Mouse (Mus musculus) hindbrain, embryonic 12.5 days (tissue): Measurements from ENCODE around the gene Ubac2. TPM values are rescaled to one million over a fixed set of nuclear protein-coding genes. Genes with fewer than 3 reads are reported as not detected.
A peak's percentile ranks its signal among the peaks of the same experiment; 100 is the strongest.
"Not testable (repeated sequence)": the region's sequence is repeated elsewhere in the genome, so short reads cannot be mapped to it uniquely, and the experiment has no call there.

Experiments used
- ATAC-seq: fragments of 200-750 bp; cut with Nextera tagmentation; 2 replicates; pipeline ENCODE4 v1.8.0; 2017; ENCODE audit warnings: moderate TSS enrichment; ENCODE audit not compliant: low FRiP score
- H3K27ac ChIP-seq: fragments of 300-500 bp; sonication (generic); 2 replicates; pipeline ENCODE4 v1.5.1; 2016; ENCODE audit warnings: mild to moderate bottlenecking
- H3K27me3 ChIP-seq: fragments of 300-500 bp; sonication (generic); 2 replicates; pipeline ENCODE4 v1.6.1; 2016; ENCODE audit warnings: mild to moderate bottlenecking
- H3K36me3 ChIP-seq: fragments of 300-500 bp; sonication (generic); 2 replicates; pipeline ENCODE4 v1.6.1; 2016; ENCODE audit warnings: mild to moderate bottlenecking
- H3K4me1 ChIP-seq: fragments of 300-500 bp; sonication (generic); 2 replicates; pipeline ENCODE4 v1.6.1; 2016
- H3K4me2 ChIP-seq: fragments of 300-500 bp; sonication (generic); replicated peaks from 2 replicates; pipeline ENCODE4 v1.6.1; 2016; ENCODE audit warnings: mild to moderate bottlenecking
- H3K4me3 ChIP-seq: fragments of 300-500 bp; sonication (generic); 2 replicates; pipeline ENCODE4 v1.5.1; 2016; ENCODE audit warnings: mild to moderate bottlenecking
- H3K9ac ChIP-seq: fragments of 300-500 bp; sonication (generic); 2 replicates; pipeline ENCODE4 v1.6.1; 2016; ENCODE audit warnings: mild to moderate bottlenecking, moderate library complexity
- H3K9me3 ChIP-seq: fragments of 300-500 bp; sonication (generic); replicated peaks from 2 replicates; pipeline ENCODE4 v1.6.1; 2016; ENCODE audit warnings: mild to moderate bottlenecking
- WGBS: fragments of 180-500 bp; shearing (Covaris S2); methylation state at CpG from one replicate; pipeline ENCODE4 v1.1.7; 2016; 5-methylcytosine and 5-hydroxymethylcytosine counted together
- polyA plus RNA-seq: library from polyadenylated mRNA; unstranded; fragments of >200 nt; fragmentation: Nextera tagmentation; extraction: Ambion mirVana; gene quantifications from 2 replicates; pipeline ENCODE4 v1.2.1, GENCODE M21; 2016

Gene Ubac2
- polyA plus RNA-seq, 1 experiment from 2014 or later = 60.0 TPM

DNA sequence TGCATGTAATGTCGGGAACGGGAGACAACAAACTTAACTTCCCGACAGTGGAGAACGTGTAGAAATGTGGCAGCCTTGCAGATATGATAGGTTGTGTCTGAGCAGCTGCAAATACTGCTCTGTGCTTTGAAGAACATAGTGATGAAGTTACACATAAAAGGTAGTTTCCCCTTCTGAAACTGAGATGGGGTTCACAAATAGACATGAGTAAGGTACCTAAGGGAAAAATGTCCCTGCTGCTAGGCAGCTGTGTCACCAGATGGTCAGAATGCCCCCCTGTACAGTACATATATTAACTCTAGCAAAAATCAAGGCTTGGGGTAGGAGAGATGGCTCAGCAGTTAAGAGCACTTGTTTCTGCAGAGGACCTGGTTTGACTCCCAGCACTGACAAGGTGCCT lies 4.8 kb upstream of the Ubac2 start:
- no peak for ATAC-seq
- H3K27me3 ChIP-seq = no peaks in the 10 kb centered on the region
- H3K4me3 ChIP-seq = no peak overlapping the region
- no peaks in the 10 kb centered on the region for H3K36me3 ChIP-seq
- H3K27ac ChIP-seq = no peak overlapping the region
- WGBS = 90% methylated on average over 4 of the region's 4 CpGs
- H3K4me2 ChIP-seq = no peak overlapping the region
- H3K9me3 ChIP-seq = no peaks in the 10 kb centered on the region
- peaks cover 4% of the 10 kb centered on the region; the same call in 1 of the 2 replicates for H3K4me1 ChIP-seq
- no peak overlapping the region for H3K9ac ChIP-seq

DNA sequence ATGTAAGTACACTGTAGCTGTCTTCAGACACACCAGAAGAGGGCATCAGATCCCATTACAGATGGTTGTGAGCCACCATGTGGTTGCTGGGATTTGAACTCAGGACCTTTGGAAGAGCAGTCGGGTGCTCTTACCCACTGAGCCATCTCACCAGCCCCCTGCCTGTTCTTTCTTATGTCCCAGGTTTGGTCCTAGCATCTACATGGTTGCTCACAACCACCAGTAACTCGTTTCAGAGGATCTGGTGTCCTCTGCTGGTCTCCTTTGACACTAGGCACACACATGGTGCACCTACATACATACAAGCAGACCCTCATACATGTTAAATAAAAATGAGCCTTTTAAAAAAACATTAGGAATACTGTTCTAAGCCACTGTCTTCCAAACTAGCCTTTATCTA lies 2.2 kb upstream of the Ubac2 start:
- ATAC-seq, H3K36me3 ChIP-seq, H3K4me3 ChIP-seq, H3K27me3 ChIP-seq, H3K9ac ChIP-seq, H3K9me3 ChIP-seq, H3K4me2 ChIP-seq, H3K27ac ChIP-seq: not testable (repeated sequence)
- peaks cover 17% of the 10 kb centered on the region for H3K4me1 ChIP-seq
- WGBS = 74% methylated on average over 2 of the region's 2 CpGs

DNA sequence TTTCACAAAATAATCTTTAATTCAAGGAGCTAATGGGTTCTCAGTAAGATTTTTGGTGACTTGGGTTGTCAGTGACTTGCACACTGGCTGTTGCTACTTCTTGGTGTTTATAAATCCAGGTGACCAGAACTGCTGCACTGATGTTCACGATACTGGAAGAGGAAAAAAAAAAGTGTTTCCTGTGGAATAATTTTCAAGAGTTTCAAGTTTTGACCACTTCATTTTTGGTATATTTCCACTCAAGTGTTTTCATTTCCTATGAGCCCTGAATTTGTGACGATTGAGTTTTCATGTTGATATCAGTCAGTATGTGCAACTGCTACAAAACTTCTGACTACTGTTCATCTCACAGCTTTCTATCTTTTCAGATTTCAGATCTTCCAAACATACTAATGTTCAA lies 1.6 kb upstream of the Ubac2 start:
- H3K9me3 ChIP-seq = no peaks in the 10 kb centered on the region
- H3K27ac ChIP-seq = no peak overlapping the region
- no peak for ATAC-seq
- H3K4me3 ChIP-seq = no peak overlapping the region
- peaks cover 17% of the 10 kb centered on the region for H3K4me1 ChIP-seq
- H3K36me3 ChIP-seq = 0 out of 2 replicates have a peak, but pooled peaks cover 4% of the 10 kb centered on the region
- 97% methylated on average over 2 of the region's 2 CpGs for WGBS
- no peak overlapping the region for H3K4me2 ChIP-seq
- no peaks in the 10 kb centered on the region for H3K27me3 ChIP-seq
- no peak overlapping the region for H3K9ac ChIP-seq

DNA sequence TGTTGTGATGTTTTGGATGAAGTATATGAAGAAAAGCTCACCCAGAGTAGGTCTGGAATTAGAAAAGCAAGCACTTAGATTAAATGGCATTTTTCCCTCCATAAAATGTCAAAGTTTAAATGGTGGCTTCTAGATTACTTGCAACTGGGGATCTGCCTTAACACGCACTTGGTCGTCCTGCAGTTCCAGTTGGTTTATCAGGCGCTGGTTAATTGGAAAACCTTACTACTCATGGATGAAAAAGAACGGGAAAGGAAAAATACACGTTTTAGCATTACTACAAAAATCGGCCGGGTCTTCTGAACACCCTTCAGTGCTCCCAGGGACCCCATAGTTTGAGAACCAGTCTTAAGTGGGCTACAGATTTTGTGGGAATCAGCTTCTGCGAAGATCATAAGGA lies 780 bp upstream of the Ubac2 start:
- Histone ChIP-seq H3K9ac (peak overlapping the region; percentile 57), H3K4me1 (peaks cover 17% of the 10 kb centered on the region), H3K4me3 (peak overlapping the region; percentile 72), H3K36me3 (0 out of 2 replicates have a peak, but pooled peaks cover 4% of the 10 kb centered on the region), H3K9me3 (no peaks in the 10 kb centered on the region), H3K4me2 (peak overlapping the region; percentile 94), H3K27me3 (no peaks in the 10 kb centered on the region), H3K27ac (peak overlapping the region; percentile 81; the same call in 1 of the 2 replicates)
- no peak for ATAC-seq
- 32% methylated on average over 8 of the region's 8 CpGs for WGBS

DNA sequence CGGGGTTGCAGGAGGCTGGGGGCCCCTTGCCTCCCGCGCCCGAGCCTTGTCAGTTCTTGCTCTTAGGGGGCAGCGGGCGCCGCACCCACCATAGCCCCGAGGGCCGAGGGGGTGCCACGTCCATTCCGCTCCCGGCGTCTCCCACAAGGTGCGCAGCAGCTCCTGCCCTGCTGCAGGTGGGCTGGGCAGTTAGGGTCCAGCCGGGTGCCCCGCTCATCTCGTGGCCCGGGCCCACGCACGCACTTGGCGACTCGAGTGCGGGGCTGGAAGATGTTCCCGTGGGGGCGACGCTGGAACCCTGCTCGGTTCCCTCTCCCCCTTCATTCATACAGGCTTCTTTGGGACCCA lies 413 bp downstream of the Ubac2 start:
- Histone ChIP-seq H3K36me3 (0 out of 2 replicates have a peak, but pooled peaks cover 4% of the 10 kb centered on the region), H3K27me3 (no peaks in the 10 kb centered on the region), H3K4me2 (peak overlapping the region; percentile 94), H3K4me1 (peaks cover 17% of the 10 kb centered on the region), H3K27ac (peak overlapping the region; percentile 53), H3K9ac (peak overlapping the region; percentile 85), H3K4me3 (peak overlapping the region; percentile 72), H3K9me3 (no peaks in the 10 kb centered on the region)
- WGBS = under 1% methylated on average over 26 of the region's 27 CpGs
- no peak for ATAC-seq

DNA sequence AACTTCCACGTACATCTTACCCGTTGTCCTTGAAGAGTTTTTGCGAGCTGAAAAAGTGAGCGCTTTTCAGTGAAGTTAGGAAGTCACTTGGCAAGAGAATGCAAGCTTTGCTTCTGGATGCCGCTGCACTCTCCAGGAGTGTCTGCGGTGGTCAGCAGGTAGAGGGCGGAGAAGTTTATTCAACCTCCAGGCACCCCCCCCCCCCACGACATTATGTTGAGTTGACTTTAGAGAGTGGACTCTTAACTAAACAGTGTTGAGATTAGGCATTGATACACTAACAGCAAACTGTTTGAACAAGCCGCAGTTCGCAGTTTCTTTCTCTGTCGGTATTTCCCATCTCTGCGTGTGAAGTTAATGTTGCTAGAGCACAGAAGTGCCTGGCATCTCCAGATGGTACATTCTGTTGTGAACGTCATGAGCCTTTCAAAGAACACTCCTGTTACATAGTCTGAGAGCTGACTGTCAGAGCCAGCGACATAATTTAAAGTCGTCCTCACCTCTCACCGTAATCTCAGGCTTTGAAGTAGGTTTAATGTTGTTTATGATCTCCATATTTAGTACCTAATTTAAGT lies 933 bp downstream of the Ubac2 start:
- Histone ChIP-seq H3K27me3 (no peaks in the 10 kb centered on the region), H3K9ac (peak overlapping the region; percentile 85), H3K27ac (no peak overlapping the region), H3K4me1 (peaks cover 17% of the 10 kb centered on the region), H3K4me2 (peak overlapping the region; percentile 94), H3K36me3 (0 out of 2 replicates have a peak, but pooled peaks cover 4% of the 10 kb centered on the region), H3K9me3 (no peaks in the 10 kb centered on the region), H3K4me3 (peak overlapping the region; percentile 72)
- no peak for ATAC-seq
- WGBS = 20% methylated on average over 16 of the region's 16 CpGs

DNA sequence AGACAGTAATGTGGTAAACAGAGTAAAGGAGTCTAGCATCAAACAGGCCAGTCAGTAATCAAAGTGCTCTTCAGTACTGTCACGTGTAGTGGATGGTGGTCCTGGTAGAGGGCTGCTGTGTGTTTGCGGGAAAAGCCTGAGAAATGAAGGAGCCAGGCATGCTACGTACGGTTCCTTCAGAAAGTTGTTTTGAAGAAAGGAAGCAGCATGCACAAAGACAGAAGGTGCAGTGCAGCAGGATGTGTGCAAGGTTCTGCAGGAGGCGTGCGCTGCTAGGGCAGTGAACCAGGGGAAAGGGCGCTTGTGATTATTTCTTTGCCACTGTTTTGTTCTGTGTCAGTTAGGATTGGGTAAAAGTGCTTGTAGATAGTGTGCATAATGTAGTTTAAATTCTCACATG lies 2.8 kb downstream of the Ubac2 start:
- 93% methylated on average over 7 of the region's 7 CpGs for WGBS

DNA sequence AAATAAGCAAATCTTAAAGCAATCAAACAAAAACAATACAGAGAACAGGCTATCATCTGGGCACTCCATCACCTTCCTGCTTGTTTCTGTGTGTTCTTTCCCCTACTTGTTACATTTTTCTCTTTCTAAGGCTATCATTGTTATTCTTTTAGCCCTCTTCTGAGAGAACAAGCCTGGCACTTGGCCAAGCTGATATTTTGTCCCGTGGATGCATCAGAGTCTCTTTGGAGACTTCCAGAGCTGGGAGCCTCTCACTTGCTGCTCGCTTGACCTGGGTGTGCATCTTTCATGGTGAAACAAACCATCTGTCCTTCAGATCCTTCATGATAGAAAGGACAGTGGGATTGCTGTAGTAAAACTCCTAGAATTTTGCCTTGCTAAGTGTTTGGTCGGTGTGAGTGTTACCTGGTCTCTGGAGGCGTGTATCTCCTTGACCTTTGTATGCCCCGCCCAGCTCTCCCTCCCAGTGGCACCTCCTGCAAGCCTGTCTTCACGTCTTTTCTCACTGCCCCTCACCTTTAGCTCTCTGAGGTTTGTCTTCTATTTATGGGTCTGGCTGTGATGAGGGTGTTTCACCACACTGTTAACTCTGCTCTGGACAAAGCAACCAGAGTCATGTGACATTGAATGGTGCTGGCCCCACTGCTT lies 5.9 kb downstream of the Ubac2 start:
- peaks cover 11% of the 10 kb centered on the region for H3K4me1 ChIP-seq
- peaks cover 8% of the 10 kb centered on the region; the same call in 1 of the 2 replicates for H3K36me3 ChIP-seq
- H3K27ac ChIP-seq = no peak overlapping the region
- 73% methylated on average over 6 of the region's 6 CpGs for WGBS
- no peak overlapping the region for H3K9ac ChIP-seq
- no peak overlapping the region for H3K4me3 ChIP-seq
- no peak for ATAC-seq
- no peaks in the 10 kb centered on the region for H3K9me3 ChIP-seq
- H3K27me3 ChIP-seq = no peaks in the 10 kb centered on the region
- H3K4me2 ChIP-seq = no peak overlapping the region

More for the DNA sequence above, 2.8 kb downstream of the Ubac2 start:
- H3K27me3 ChIP-seq = no peaks in the 10 kb centered on the region
- peaks cover 8% of the 10 kb centered on the region; the same call in 1 of the 2 replicates for H3K36me3 ChIP-seq
- no peak for ATAC-seq
- no peak overlapping the region for H3K4me2 ChIP-seq
- no peak overlapping the region for H3K27ac ChIP-seq
- H3K4me3 ChIP-seq = no peak overlapping the region
- H3K9ac ChIP-seq = no peak overlapping the region
- peaks cover 17% of the 10 kb centered on the region for H3K4me1 ChIP-seq
- no peaks in the 10 kb centered on the region for H3K9me3 ChIP-seq

DNA sequence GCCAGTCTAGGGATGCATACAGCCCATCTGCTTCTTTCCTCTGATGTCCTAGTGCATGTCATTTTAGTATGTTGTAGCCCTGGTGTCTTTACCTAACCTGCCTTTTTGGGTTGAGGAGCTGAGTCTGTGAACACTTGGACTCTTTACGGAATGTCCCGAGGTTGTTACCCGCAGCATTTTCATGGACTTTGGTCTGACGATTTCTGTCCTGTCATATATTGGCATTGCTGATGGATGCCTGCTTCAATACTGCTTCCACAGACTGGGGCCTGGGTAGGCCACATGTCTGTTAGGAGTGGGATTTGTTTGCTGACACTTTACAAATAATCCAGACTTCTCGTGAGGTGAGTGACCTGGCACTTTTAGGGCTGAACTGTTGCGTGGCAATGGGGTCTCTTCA lies 15.3 kb downstream of the Ubac2 start:
- 90% methylated on average over 6 of the region's 6 CpGs for WGBS
- no peaks in the 10 kb centered on the region for H3K9me3 ChIP-seq
- no peak overlapping the region for H3K4me3 ChIP-seq
- no peak overlapping the region for H3K4me2 ChIP-seq
- no peaks in the 10 kb centered on the region for H3K4me1 ChIP-seq
- no peak overlapping the region for H3K9ac ChIP-seq
- H3K36me3 ChIP-seq = peaks cover 9% of the 10 kb centered on the region; the same call in 1 of the 2 replicates
- no peak overlapping the region for H3K27ac ChIP-seq
- ATAC-seq = no peak
- no peaks in the 10 kb centered on the region for H3K27me3 ChIP-seq

DNA sequence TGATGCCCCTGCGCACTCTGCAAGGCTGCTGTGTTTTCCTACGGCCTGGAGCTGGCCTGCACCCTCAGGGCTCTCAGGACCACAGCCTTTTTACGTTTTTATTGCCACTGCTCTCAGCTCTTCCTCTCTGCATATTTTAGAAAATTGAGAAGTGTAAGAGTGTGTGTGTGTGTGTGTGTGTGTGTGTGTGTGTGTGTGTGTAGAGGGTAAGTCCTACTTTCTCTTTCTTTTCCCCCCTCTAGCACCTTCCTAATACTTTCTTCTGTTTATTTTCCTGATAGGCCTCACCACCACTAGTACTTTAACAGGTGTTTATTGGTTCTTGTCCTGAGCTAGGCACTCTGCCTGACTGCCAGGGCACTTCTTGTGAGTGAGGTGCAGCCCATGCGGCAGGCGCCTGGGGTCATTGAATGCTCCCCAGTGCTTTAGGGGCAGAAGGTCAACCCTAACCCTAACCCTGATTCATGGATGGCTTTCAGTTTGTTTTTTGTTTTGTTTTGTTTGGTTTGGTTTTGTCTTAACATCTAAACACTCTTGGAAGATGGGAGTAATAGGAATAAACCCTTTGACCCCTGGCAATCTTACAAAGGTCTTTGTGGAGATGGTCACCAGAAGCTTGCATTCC lies 16.2 kb downstream of the Ubac2 start:
- no peak overlapping the region for H3K4me2 ChIP-seq
- H3K27ac ChIP-seq = no peak overlapping the region
- no peaks in the 10 kb centered on the region for H3K9me3 ChIP-seq
- H3K9ac ChIP-seq = no peak overlapping the region
- no peaks in the 10 kb centered on the region for H3K27me3 ChIP-seq
- H3K4me1 ChIP-seq = no peaks in the 10 kb centered on the region
- peaks cover 9% of the 10 kb centered on the region; the same call in 1 of the 2 replicates for H3K36me3 ChIP-seq
- WGBS = 63% methylated on average over 5 of the region's 5 CpGs
- ATAC-seq = no peak
- no peak overlapping the region for H3K4me3 ChIP-seq

DNA sequence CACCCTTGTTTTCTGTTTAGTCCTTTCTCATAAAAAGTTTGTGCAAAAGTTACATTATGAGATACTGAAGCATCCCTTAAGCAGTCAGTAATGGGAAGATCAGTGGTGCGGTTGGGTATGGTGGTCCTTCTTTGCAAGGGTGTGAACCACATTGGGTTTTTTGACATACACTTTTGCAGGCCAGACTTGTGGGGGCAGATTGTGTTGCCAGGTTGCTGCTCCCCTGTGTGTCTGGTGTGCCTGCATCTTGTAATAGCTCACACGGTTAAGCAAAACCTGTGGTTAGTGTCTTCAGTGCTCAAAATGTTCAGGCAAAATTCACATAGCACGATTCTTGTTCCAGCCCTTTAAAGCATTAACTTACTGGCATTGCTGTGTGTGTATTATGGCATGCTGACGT lies 16.9 kb downstream of the Ubac2 start:
- no peak overlapping the region for H3K4me3 ChIP-seq
- no peak overlapping the region for H3K4me2 ChIP-seq
- ATAC-seq = no peak
- H3K9ac ChIP-seq = no peak overlapping the region
- no peaks in the 10 kb centered on the region for H3K4me1 ChIP-seq
- WGBS = 86% methylated on average over 4 of the region's 4 CpGs
- no peaks in the 10 kb centered on the region for H3K27me3 ChIP-seq
- no peak overlapping the region for H3K27ac ChIP-seq
- no peaks in the 10 kb centered on the region for H3K9me3 ChIP-seq
- H3K36me3 ChIP-seq = peaks cover 5% of the 10 kb centered on the region; the same call in 1 of the 2 replicates

DNA sequence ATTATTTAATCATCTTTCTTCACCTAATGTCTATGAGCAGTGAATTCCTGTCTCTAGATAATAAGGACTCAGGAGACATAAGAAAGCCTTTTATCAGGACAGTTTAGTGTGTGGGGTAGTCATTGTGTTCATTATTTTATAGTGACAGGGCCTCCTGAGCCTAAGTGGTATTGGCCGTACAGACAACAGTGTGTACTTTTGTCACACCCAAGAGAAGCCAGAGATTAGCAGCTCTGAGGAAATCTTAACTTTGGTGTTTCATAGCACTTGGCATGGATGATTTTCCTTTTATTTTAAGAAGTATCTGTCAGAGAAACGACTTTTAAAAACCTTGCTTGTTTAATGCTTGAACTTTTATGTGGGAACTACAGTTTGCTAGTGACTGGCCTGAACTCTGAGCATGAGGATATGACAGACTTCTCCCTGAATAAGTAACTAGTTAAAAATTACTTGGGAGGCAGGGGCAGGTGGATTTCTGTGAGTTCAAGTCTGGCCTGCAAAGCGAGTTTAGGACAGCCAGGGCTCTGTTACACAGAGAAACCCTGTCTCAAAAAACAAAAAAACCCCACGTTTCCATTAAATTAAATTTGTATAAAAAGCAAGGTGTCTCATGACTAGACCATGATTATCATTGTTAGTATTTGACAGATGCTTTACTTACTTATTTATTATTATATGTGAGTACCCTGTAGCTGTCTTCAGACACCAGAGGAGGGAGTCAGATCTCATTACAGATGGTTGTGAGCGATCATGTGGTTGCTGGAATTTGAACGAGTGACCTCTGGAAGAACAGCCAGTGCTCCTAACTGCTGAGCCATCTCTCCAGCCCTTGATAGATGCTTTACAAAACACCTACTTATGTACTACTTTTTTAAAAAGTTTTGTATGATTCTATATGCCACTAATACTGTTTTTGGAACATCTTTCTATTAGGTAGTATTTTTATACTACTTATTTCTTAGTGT lies 18.0 kb downstream of the Ubac2 start:
- H3K4me1 ChIP-seq = no peaks in the 10 kb centered on the region
- no peak for ATAC-seq
- no peaks in the 10 kb centered on the region for H3K27me3 ChIP-seq
- no peaks in the 10 kb centered on the region for H3K36me3 ChIP-seq
- no peak overlapping the region for H3K27ac ChIP-seq
- H3K4me2 ChIP-seq = no peak overlapping the region
- no peak overlapping the region for H3K9ac ChIP-seq
- 75% methylated on average over 6 of the region's 6 CpGs for WGBS
- H3K9me3 ChIP-seq = no peaks in the 10 kb centered on the region
- no peak overlapping the region for H3K4me3 ChIP-seq
